Mouse (Mus musculus): Measurements from ENCODE around the gene Dnaja3. TPM values are rescaled to one million over a fixed set of nuclear protein-coding genes. Genes with fewer than 3 reads are reported as not detected.

Dnaja3 gene
- polyA plus RNA-seq, 2 experiments from 2014 or later: 17.3 to 22.8 TPM

DNA sequence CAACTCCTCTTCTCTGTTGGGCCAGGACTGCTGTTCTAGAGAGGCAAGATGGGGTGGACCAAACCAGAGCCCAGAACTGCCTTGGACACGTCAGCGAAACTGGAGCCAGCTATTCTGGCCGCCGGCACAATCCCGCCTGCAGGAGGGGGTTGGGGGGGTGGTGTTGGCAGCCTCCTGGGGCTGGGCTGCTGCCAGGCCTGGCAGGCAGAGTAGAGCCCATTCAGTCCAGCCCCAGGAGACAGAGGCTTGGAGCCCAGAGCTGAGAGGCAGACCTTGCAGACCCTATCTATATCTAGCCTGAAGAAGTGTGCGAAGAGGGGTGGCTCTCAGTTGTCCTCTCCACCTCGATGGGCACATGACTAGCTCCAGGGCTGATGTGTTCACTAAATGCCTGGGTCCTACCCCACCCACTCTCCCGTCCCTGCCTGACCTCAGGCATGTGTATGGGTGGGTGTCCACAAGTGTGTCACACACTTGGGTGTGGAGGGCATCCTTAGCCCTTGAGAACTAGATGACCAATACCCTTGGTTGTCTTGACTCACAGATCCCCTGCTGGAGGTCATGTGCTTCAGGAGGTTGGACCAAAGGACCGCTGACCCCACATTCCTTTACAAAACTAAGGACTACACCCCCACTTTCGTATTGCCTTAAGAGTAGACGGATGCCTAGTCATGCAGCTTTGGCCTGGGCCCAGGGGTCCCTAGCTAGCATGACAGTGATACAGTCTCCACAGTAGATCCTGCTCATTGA lies 4.1 kb downstream of the Dnaja3 start:
- ATAC-seq: no peak

DNA sequence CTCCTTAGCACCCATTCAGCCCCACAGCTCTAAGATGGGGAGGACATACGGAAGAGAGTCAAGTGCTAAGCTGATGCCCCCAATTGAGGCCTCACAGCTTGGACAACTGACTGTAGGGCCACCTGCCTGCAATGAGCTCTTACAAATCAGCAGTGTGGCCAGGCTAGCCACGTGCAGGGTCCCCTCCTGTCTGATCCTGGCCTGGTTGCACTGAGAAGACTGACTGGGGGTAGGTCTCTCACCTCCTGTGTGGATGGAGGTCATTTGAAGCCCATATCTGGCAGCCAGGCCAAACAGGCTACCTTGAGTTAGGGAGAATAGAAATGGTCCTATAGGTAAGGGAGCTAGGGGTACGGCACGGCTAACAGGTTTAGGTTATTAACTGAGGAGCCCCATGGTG lies 6.1 kb downstream of the Dnaja3 start:
- ATAC-seq: no peak

DNA sequence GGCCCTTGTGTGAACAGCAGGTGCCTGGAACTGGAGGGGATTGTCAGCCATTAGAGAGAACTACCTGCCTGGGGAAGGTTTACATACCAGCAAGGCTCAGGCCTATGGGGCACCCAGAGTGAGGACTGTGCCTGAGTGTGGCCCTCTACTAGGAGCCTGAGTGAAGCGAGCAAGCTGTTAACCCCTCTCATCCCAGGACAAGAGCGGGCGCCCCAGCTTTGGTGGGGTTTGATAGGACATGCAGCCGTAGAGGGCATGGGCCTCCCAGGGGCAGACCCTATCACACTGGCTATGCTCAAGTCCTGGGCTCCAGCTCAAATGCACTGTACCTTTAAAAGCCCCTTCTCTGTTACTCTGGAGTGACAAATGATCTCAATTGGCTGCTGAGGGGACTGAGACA lies 7.0 kb downstream of the Dnaja3 start:
- no peak for ATAC-seq

DNA sequence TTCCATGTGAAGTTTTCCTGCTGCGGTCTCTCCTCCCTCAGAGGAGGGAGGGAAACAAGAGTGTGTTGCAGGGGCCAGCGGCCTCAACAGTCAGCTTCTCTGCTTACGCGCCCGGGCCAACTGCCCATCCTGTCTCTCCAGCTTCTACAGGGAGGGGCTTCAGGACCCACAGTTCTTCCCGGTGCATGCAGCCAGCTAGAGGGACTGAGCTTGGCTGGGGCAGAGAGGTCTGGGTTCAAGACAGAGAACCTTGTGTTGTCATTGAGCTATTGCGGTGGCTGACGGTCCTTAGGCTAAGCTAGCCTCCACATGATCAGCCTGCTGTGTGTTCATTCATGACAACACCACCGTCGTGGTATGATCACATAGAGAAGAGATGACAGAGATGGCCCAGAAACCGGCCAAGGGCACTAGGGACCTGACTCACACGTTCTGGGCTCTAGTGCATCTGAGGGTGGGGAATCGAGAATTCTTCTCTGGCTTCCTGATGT lies 7.9 kb downstream of the Dnaja3 start:
- no peak for ATAC-seq

DNA sequence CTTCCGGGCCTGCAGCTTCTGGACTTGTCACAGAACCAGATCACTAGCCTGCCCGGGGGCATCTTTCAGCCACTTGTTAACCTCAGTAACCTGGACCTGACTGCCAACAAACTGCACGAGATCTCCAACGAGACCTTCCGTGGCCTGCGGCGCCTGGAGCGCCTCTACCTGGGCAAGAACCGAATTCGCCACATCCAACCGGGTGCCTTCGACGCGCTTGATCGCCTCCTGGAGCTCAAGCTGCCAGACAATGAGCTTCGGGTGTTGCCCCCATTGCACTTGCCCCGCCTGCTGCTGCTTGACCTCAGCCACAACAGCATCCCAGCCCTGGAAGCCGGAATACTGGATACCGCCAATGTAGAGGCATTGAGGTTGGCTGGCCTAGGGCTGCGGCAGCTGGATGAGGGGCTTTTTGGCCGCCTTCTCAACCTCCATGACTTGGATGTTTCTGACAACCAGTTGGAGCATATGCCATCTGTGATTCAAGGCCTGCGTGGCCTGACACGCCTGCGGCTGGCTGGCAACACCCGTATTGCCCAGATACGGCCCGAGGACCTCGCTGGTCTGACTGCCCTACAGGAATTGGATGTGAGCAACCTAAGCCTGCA lies 8.7 kb downstream of the Dnaja3 start:
- no peak for ATAC-seq

DNA sequence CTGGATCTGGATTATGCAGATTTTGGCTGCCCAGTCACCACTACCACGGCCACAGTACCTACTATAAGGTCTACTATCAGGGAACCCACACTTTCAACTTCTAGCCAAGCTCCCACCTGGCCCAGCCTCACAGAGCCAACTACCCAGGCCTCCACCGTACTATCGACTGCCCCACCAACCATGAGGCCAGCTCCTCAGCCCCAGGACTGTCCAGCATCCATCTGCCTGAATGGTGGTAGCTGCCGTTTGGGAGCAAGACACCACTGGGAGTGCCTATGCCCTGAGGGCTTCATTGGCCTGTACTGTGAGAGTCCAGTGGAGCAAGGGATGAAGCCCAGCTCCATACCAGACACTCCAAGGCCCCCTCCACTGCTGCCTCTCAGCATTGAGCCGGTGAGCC lies 9.4 kb downstream of the Dnaja3 start:
- ATAC-seq: no peak

DNA sequence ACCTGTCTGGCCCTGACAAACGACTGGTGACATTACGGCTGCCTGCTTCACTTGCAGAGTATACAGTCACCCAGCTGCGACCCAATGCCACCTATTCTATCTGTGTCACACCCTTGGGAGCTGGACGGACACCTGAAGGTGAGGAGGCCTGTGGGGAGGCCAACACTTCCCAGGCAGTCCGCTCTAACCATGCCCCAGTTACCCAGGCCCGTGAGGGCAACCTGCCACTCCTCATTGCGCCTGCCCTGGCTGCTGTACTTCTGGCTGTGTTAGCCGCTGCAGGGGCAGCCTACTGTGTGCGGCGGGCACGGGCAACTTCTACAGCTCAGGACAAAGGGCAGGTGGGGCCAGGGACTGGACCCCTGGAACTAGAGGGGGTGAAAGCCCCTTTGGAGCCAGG lies 9.9 kb downstream of the Dnaja3 start:
- no peak for ATAC-seq

DNA sequence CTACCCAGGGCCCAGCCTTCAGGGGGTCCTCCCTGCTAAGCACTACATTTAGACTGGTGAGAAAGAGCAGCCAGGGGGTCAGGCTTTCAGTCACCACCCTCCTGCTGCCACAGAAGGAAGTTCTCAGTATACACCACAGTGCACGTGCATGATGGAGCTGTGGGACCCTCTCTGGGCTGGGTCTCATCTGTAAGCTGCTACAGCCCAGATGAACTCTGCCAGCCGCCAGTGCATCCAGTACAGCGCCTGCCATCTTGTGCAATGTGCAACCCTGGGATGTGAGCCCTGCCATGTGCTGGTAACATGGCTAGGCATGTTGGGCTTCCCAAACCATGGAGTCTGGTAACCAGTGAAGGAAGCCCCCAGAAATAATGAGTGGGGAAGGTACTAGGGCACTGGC lies 10.4 kb downstream of the Dnaja3 start:
- no peak for ATAC-seq

DNA sequence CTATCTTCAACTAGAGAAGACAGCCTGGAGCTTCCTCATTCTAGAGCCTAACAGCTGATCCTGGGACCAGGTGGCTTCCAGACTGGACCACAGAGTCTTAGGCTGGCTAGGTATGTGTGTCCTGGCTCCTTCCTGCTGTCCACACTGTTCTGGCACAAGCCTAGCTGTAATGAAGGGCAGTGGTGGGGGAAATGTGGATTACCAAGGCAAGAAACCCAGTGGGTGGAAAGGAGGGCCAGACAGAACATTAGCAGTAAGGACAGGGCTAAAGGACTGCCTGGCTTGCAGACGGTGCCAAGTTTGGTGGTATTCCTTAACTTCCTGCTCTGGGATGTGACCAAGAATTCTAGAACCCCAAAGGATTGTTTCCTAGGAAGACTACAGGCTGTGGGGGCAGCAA lies 11.3 kb downstream of the Dnaja3 start:
- ATAC-seq: no peak

DNA sequence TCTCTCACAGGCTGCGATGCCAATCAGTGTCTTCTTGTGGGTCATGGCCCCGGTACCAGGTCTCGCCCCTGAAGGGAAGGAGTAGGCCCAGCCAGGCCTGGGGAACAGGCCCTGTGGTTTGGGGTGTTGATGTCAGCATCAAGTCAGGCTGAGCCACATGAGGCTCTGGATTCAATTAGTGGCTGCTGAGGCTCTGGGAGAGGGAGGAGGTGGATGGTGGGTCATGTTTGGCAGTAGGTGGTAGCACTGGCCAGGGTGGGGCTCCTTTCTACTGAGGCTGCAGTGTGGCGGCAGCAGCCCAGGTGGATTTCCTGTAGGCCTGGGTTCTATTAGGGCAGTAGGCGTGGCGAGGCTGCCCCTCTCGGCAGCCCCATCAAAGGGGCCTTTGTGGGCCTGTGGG lies 11.8 kb downstream of the Dnaja3 start:
- no peak for ATAC-seq

DNA sequence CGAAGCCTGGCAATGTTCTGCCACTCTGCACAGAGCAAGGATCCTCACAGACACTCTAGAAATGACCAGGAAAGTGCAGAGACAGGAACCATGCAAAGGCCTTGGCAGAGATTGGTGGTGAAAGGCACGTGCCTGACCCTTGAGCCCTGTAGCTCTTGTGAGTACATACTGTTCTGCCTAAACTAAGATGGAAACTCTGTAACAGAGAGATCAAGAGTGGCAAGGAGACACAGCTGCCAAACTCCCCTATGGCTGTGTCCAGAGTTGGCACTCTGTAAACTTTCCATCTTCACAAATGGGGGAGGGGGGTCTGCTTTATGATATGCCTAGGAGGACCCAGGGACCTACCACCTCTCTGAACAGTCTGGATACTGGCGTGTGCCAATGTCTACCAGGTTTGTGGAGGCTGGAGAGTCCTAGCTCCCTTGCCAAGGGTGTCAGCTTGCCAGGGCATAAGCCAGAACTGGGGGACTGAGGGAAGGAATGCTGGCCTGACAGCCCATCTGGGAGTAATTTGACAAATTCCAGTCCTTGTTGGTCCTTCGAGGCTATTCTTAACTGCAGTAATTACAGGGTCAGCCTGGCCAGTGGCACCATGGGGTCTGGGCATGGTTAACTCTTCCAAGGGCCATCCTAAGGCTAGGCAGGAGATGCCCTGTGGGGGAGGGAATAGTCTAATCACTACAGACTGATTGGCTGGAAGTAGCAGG lies 13.1 kb downstream of the Dnaja3 start:
- no peak for ATAC-seq

DNA sequence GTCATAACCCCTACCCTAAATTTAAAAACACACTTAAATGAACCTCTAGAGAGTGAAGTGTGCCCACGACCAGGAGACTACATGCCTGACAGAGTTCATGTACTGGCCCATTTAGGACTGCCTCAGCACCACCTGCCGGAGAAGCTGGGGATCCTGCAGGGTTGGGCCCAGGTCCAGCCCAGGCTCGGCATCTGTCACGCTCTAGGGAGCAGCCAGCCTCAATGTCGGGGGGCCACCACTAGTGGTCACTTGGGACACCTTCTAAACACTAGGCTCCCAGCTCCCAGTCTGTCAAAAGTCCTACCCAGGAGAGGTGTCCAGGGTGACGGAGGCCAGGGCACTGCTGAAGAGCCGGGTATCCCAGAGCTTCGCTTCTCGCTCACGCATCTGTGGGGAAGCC lies 14.9 kb downstream of the Dnaja3 start:
- ATAC-seq: no peak

DNA sequence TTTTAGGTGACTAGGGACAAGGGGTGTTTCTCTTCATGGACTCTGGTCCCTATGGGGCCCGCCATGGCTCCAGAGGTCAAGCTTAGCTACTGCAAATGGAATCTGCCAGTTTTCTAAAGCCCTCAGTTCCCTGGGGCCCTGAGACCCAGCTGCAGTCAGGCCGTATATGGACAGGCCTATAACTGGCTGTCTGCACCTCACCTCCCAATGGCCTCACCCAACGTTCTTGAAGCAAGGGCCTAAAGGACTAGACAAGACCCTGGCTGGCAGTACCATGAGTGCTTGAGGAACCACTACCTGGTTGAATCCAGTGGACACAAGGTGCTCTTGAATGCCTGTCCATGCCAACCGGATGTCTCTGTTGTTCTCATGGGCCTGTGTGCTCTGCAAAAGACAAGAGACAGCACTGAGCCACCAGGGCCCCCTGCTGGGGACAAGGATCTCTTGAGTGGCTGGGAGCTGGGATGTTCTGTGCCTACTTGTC lies 15.5 kb downstream of the Dnaja3 start:
- ATAC-seq: no peak

DNA sequence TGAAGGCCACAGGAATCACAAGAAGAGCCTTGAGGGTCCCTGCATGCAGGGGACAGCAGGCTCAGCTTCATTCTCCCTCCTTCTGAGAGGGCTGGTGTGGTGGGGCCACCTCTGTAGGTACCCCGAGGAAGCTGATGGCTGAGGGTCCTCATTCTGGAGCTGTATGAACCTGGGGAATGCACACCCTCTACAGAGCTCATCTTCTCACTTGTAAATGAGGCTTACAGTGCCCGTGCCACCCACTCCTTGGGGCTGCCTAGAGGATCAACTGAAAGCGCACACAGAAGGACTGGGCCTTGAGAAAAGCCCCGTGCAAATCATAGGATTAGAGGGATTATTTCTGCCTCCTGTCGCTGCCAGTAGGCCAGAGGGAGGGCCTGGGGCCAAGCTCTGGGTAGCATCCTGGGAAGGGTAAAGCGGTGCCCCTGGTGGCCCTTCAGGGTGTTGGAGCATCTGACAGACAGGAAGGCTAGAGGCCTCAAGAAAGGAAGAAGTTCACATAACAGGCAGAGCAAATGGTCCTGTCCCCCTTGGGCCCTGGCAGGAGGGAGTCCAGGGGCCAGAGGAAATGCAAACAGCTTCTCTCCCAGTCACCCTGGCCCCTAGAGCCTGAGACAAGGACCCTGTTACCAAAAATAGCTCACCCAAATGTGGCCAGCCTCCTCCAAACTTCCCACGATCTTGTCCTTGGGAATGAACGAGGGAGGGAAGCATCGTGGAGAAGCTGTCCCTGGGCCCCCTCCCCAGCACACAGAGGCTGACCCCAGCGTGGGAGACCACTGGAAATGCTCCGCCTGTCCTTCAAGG lies 16.2 kb downstream of the Dnaja3 start:
- no peak for ATAC-seq

DNA sequence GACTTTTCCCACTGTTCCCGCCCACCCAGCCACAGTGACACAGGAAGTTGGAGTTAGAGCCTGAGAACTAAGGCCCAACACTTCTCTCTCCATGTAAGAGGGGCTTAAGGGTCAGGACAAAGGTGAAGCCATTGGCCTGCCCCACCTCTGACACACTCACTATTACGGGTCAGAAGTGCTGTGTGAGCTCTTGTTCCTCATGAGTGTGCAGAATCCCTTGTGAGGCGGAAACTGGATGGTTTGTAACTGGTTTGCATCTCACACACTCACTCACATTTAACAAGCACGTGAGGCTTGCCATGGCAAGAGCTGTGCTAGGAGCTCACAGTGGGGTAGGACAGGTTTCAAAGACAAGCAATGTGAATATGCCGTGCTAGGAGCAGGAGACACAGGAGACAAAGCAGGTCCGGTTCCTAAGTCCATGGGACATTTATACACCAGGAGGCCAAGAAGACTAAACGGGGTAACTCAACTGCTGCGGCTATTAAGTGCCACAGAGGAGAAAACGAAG lies 16.8 kb downstream of the Dnaja3 start:
- ATAC-seq: no peak

DNA sequence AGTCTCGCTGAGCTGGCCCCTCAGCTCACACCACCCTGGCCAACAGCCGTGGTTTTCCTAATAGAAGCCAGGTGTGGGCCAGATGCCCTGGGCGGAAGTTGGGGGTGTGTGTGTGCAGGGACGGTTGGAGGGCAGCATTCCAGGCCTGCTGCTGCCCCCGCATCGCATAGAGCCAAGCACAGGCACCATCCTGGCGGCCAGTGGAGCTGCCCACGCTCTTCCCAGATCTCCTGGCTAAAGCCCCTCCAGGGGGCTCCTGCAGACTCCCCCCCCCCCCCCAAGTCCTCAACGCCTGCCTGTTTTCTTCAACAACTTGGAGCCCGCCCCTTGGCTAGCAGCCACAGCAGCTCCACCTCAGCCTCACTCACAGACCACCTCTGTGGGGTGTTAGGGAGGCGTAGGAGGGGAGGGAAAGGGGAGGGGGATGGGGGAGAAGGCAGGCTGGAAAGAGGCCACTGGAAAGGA lies 19.0 kb downstream of the Dnaja3 start:
- no peak for ATAC-seq

DNA sequence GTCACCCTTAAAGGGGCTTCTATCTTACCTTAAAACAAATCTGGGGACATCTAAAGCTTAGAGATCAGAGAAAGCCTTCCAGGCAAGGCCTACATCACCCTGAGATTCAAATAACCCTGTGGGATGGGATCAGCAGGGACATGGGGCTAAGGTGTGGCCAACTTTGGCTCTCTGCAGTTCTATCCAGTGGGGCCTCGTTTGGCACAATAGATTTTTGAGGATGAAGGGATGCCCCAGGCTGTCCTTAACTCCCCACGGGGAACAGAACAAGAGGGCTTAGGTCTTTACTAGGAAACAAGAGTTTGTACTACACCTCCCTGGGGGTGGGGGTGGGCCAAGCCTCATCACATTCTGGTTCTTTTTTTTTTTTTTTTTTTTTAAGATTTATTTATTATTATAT lies 19.5 kb downstream of the Dnaja3 start:
- no peak for ATAC-seq

DNA sequence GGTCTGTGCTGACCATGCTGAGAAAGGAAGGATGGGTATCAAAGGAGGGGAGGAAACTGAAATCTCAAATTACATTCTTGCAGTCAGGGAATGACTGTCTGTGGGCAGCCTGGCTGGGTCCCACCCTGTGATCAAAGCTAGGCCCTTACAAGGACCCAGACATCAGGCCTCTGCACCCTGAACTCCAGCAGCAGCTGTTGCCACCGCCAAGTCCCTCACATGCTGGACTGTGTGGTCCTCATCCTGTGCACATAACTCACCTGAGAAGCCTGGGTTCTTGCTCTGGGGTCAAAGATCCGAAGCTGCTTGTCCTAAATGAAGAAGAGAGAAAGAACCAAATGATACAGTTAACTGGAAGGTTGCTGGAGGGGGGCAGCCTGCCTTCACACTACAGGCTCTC lies 21.8 kb downstream of the Dnaja3 start:
- no peak for ATAC-seq

DNA sequence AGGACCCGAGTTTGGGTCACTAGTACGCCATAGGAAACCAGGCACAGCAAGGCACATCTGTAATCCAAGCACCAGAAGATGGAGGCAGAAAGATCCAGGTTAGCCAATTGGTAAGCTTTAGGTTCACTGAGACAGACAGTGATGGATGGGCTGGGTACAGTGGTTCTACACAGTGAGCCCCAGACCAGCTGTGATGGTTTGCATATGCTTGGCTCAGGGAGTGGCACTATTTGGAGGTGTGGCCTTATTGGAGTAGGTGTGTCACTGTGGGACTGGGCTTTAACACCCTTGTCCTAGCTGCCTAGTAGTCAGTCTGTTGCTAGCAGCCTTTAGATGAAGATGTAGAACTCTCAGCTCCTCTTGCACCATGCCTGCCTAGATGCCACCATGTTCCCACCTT lies 24.0 kb downstream of the Dnaja3 start:
- ATAC-seq: no peak

DNA sequence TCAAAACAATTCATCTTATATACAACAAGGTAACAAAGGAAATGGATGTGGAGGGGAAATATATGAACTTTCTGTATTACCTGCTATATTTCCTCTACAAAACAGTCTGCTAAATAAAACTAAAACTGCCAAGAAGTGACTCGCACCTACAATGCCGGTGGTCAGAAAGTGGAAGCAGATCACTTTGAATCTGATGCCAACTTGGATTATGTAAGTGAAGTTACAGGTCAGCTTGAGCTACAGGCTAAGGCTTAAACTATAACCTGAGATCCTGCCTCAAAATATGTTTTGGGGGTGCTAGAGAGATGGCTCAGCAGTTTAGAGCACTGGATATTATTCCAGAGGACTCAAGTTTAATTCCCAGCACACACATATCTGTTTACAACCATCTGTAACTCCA lies 25.9 kb downstream of the Dnaja3 start:
- ATAC-seq: no peak

DNA sequence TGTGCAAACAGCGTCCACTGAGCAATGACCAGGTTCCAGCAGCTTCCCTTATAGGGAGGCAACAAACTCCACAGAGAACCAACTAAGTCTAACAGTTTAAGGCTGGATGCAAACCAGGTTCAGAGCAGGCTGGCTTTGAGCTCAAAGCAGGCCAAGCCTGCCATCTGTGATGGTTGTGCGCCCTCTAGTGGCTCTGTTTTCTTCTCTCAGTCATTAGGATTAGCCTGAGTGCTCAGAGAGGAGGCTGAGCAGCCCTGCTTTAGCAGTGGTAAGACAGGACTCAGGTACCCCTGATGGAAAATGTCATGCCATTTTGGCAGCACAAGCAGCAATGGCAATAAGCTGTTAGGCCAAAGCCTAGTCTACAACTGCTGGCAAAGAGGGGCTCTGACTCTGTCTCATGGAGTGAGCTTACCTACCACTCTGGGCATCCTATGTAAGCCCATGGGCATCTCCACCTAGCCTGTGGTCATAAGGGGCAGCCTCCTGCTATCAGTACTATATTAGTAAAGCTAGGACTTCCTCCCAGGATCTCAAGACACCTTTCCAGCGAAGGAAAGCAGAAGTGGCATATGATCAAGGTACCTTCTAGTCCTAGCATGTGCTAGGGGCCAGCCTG lies 27.5 kb downstream of the Dnaja3 start:
- ATAC-seq: peak; percentile 90

DNA sequence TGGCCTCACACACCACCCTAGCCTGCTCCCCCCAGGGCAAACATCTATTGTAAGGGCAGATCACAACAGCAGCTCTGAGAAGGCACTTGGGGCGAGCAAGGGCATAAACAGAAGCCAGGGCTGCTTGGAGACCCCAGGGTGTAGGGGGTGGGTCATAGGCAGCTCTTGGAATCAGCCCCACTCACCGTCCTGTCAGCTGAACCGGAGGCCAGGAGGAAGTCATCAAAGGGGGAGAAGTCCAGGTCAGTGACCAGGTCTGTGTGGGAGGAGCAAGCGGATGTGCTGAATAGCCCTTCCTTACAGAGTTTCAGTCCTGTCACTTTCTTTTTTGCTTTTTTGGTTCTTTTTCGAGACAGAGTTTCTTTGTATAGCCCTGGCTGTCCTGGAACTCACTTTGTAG lies 30.5 kb downstream of the Dnaja3 start:
- no peak for ATAC-seq
